Mouse (Mus musculus) limb, embryonic 12.5 days (tissue): ENCODE results near the gene Alx3. TPM values are rescaled to one million over a fixed set of nuclear protein-coding genes. Genes with fewer than 3 reads are reported as not detected.

Experiments
- ATAC-seq: fragments of 200-750 bp; cut with Nextera tagmentation; 2 replicates; pipeline ENCODE4 v1.8.0; 2017; ENCODE audit warnings: low read depth, moderate TSS enrichment; ENCODE audit not compliant: insufficient number of reproducible peaks, insufficient read depth, low FRiP score, low TSS enrichment
- H3K27ac ChIP-seq: fragments of 300-500 bp; sonication (generic); 2 replicates; pipeline ENCODE4 v1.5.1; 2016; ENCODE audit warnings: mild to moderate bottlenecking, moderate library complexity
- H3K27me3 ChIP-seq: fragments of 300-500 bp; sonication (generic); 2 replicates; pipeline ENCODE4 v1.6.1; 2016; ENCODE audit warnings: mild to moderate bottlenecking, moderate library complexity
- H3K36me3 ChIP-seq: fragments of 300-500 bp; sonication (generic); 2 replicates; pipeline ENCODE4 v1.6.1; 2016; ENCODE audit warnings: mild to moderate bottlenecking, moderate library complexity
- H3K4me1 ChIP-seq: fragments of 300-500 bp; sonication (generic); replicated peaks from 2 replicates; pipeline ENCODE4 v1.6.1; 2016
- H3K4me2 ChIP-seq: fragments of 300-500 bp; sonication (generic); 2 replicates; pipeline ENCODE4 v1.6.1; 2016; ENCODE audit warnings: mild to moderate bottlenecking, moderate library complexity
- H3K4me3 ChIP-seq: fragments of 300-500 bp; sonication (generic); replicated peaks from 2 replicates; pipeline ENCODE4 v1.5.1; 2016; ENCODE audit warnings: mild to moderate bottlenecking
- H3K9ac ChIP-seq: fragments of 300-500 bp; sonication (generic); replicated peaks from 2 replicates; pipeline ENCODE4 v1.6.1; 2016; ENCODE audit warnings: mild to moderate bottlenecking, moderate library complexity
- H3K9me3 ChIP-seq: fragments of 300-500 bp; sonication (generic); 2 replicates; pipeline ENCODE4 v1.6.1; 2016; ENCODE audit warnings: mild to moderate bottlenecking, moderate library complexity
- WGBS: fragments of 180-500 bp; shearing (Covaris S2); methylation state at CpG from one replicate; pipeline ENCODE4 v1.1.7; 2016; 5-methylcytosine and 5-hydroxymethylcytosine counted together
- polyA plus RNA-seq: library from polyadenylated mRNA; unstranded; fragments of >200 nt; fragmentation: Nextera tagmentation; extraction: Ambion mirVana; gene quantifications from 2 replicates; pipeline ENCODE4 v1.2.1, GENCODE M21; 2016

Gene Alx3
- polyA plus RNA-seq, 1 experiment from 2014 or later = 14.5 TPM

- Histone ChIP-seq H3K36me3 (peaks cover 21% of the 10 kb centered on the region), H3K9me3 (no peaks in the 10 kb centered on the region), H3K4me3 (no peak overlapping the region), H3K9ac (no peak overlapping the region), H3K4me1 (peaks cover 2% of the 10 kb centered on the region; the same call in 1 of the 2 replicates), H3K27me3 (no peaks in the 10 kb centered on the region), H3K4me2 (no peak overlapping the region), H3K27ac (no peak overlapping the region)
- 52% methylated on average over 8 of the region's 8 CpGs for WGBS
- no peak for ATAC-seq
Observed at GRCm38 (mm10) chr3:107607221-107607620, 12.4 kb downstream of the Alx3 start.

- WGBS = 67% methylated on average over 4 of the region's 4 CpGs
- ATAC-seq = no peak
- Histone ChIP-seq H3K4me2 (no peak overlapping the region), H3K27me3 (no peaks in the 10 kb centered on the region), H3K4me3 (no peak overlapping the region), H3K9ac (no peak overlapping the region), H3K9me3 (no peaks in the 10 kb centered on the region), H3K36me3 (peaks cover 36% of the 10 kb centered on the region), H3K27ac (no peak overlapping the region), H3K4me1 (peaks cover 2% of the 10 kb centered on the region; the same call in 1 of the 2 replicates)
Observed at GRCm38 (mm10) chr3:107608808-107609207, 14.0 kb downstream of the Alx3 start.

- Histone ChIP-seq H3K27me3 (no peaks in the 10 kb centered on the region), H3K4me1 (peaks cover 2% of the 10 kb centered on the region; the same call in 1 of the 2 replicates), H3K36me3 (peaks cover 42% of the 10 kb centered on the region), H3K9me3 (no peaks in the 10 kb centered on the region), H3K27ac (no peak overlapping the region), H3K9ac (no peak overlapping the region), H3K4me2 (no peak overlapping the region), H3K4me3 (no peak overlapping the region)
- 53% methylated on average over 3 of the region's 3 CpGs for WGBS
- ATAC-seq = no peak
Observed at GRCm38 (mm10) chr3:107609376-107609775, 14.5 kb downstream of the Alx3 start.

GRCm38 (mm10) chr3:107611394-107611793, 16.6 kb downstream of the Alx3 start:
- ATAC-seq = no peak
- H3K4me2 ChIP-seq = no peak overlapping the region
- WGBS = 45% methylated on average over 4 of the region's 4 CpGs
- no peaks in the 10 kb centered on the region; the same call in 1 of the 2 replicates for H3K4me1 ChIP-seq
- H3K27me3 ChIP-seq = no peaks in the 10 kb centered on the region
- no peak overlapping the region for H3K9ac ChIP-seq
- H3K27ac ChIP-seq = no peak overlapping the region
- no peaks in the 10 kb centered on the region for H3K9me3 ChIP-seq
- no peak overlapping the region for H3K4me3 ChIP-seq
- H3K36me3 ChIP-seq = peaks cover 62% of the 10 kb centered on the region

GRCm38 (mm10) chr3:107612902-107613525, 18.2 kb downstream of the Alx3 start:
- no peaks in the 10 kb centered on the region for H3K27me3 ChIP-seq
- H3K9me3 ChIP-seq = no peaks in the 10 kb centered on the region
- H3K4me2 ChIP-seq = no peak overlapping the region
- no peak overlapping the region for H3K4me3 ChIP-seq
- H3K9ac ChIP-seq = no peak overlapping the region
- H3K4me1 ChIP-seq = no peaks in the 10 kb centered on the region
- H3K36me3 ChIP-seq = peaks cover 79% of the 10 kb centered on the region
- ATAC-seq = no peak
- H3K27ac ChIP-seq = no peak overlapping the region
- WGBS = 90% methylated on average over 11 of the region's 11 CpGs

- Histone ChIP-seq H3K27me3 (no peaks in the 10 kb centered on the region), H3K36me3 (peaks cover 97% of the 10 kb centered on the region), H3K4me2 (no peak overlapping the region), H3K27ac (no peak overlapping the region), H3K9me3 (no peaks in the 10 kb centered on the region), H3K9ac (no peak overlapping the region), H3K4me3 (no peak overlapping the region), H3K4me1 (no peaks in the 10 kb centered on the region)
- WGBS = 94% methylated on average over 3 of the region's 3 CpGs
- ATAC-seq = no peak
Observed at GRCm38 (mm10) chr3:107617800-107618199, 23.0 kb downstream of the Alx3 start.

GRCm38 (mm10) chr3:107619911-107620310, 25.1 kb downstream of the Alx3 start:
- H3K4me1 ChIP-seq = no peaks in the 10 kb centered on the region
- 91% methylated on average over 6 of the region's 6 CpGs for WGBS
- H3K27me3 ChIP-seq = no peaks in the 10 kb centered on the region
- no peak overlapping the region for H3K4me2 ChIP-seq
- no peak overlapping the region for H3K9ac ChIP-seq
- ATAC-seq = no peak
- peaks cover 97% of the 10 kb centered on the region for H3K36me3 ChIP-seq
- H3K27ac ChIP-seq = no peak overlapping the region
- no peak overlapping the region for H3K4me3 ChIP-seq
- H3K9me3 ChIP-seq = no peaks in the 10 kb centered on the region

GRCm38 (mm10) chr3:107621286-107622075, 26.6 kb downstream of the Alx3 start:
- Histone ChIP-seq H3K36me3 (peaks cover 97% of the 10 kb centered on the region), H3K4me2 (no peak overlapping the region), H3K9ac (no peak overlapping the region), H3K9me3 (no peaks in the 10 kb centered on the region), H3K27me3 (no peaks in the 10 kb centered on the region), H3K4me1 (no peaks in the 10 kb centered on the region), H3K27ac (no peak overlapping the region), H3K4me3 (no peak overlapping the region)
- 91% methylated on average over 21 of the region's 21 CpGs for WGBS
- ATAC-seq = no peak

GRCm38 (mm10) chr3:107622537-107622936, 27.7 kb downstream of the Alx3 start:
- Histone ChIP-seq H3K4me3 (no peak overlapping the region), H3K9ac (no peak overlapping the region), H3K36me3 (peaks cover 97% of the 10 kb centered on the region), H3K4me2 (no peak overlapping the region), H3K4me1 (no peaks in the 10 kb centered on the region), H3K9me3 (no peaks in the 10 kb centered on the region), H3K27ac (no peak overlapping the region), H3K27me3 (no peaks in the 10 kb centered on the region)
- WGBS = 92% methylated on average over 7 of the region's 7 CpGs
- ATAC-seq = no peak

GRCm38 (mm10) chr3:107624424-107624823, 29.6 kb downstream of the Alx3 start:
- Histone ChIP-seq H3K27me3 (no peaks in the 10 kb centered on the region), H3K4me1 (no peaks in the 10 kb centered on the region), H3K9ac (no peak overlapping the region), H3K4me3 (no peak overlapping the region), H3K36me3 (peaks cover 94% of the 10 kb centered on the region), H3K4me2 (no peak overlapping the region), H3K27ac (no peak overlapping the region), H3K9me3 (no peaks in the 10 kb centered on the region)
- WGBS = 94% methylated on average over 8 of the region's 8 CpGs
- ATAC-seq = no peak

GRCm38 (mm10) chr3:107625536-107625935, 30.7 kb downstream of the Alx3 start:
- peaks cover 89% of the 10 kb centered on the region for H3K36me3 ChIP-seq
- H3K9ac ChIP-seq = no peak overlapping the region
- no peaks in the 10 kb centered on the region for H3K27me3 ChIP-seq
- WGBS = 92% methylated on average over 8 of the region's 8 CpGs
- no peaks in the 10 kb centered on the region for H3K9me3 ChIP-seq
- H3K4me1 ChIP-seq = peaks cover 6% of the 10 kb centered on the region; the same call in 1 of the 2 replicates
- H3K27ac ChIP-seq = no peak overlapping the region
- no peak overlapping the region for H3K4me2 ChIP-seq
- ATAC-seq = no peak
- H3K4me3 ChIP-seq = no peak overlapping the region
